Mouse (Mus musculus) Patski (cell line): ENCODE data around the gene Dolk. TPM values are rescaled to one million over a fixed set of nuclear protein-coding genes. Genes with fewer than 3 reads are reported as not detected.

Experiments used
- ATAC-seq: fragments of 100-300 bp; one replicate; pipeline ENCODE4 v1.8.0; 2021
- CTCF ChIA-PET: fragments of 350-600 bp; sonication (Branson Sonifier 250); formaldehyde crosslinking; loops from one replicate; lab custom pipeline; 2022; ENCODE audit warnings: inconsistent platforms; lab: Charles Lee
- POLR2A ChIA-PET: fragments of 350-600 bp; sonication (Branson Sonifier 250); formaldehyde crosslinking; loops from one replicate; lab custom pipeline; 2022; ENCODE audit warnings: antibody characterized with exemption, inconsistent platforms; lab: Charles Lee
- DNase-seq: peaks from one replicate; pipeline ENCODE4 v3.0.0-alpha.2; 2011; ENCODE audit warnings: low read depth, low spot score
- H3K27me3 ChIP-seq: fragments of 371-371 bp; one replicate; pipeline ENCODE4 v1.5.1; 2021
- CTCF ChIP-seq: fragments of 100-300 bp; IDR thresholded peaks from one replicate; pipeline ENCODE4 v1.5.1; 2021
- in situ Hi-C: fragments of 300-500 bp; cut with MboI; formaldehyde crosslinking; loops from 3 replicates; pipeline ENCODE4 v1.11.1; 2018; ENCODE audit warnings: low pct_unique_long_range_greater_than_20kb, mixed read lengths
- polyA plus RNA-seq: library from polyadenylated mRNA; unstranded; gene quantifications from one replicate; pipeline ENCODE4 v1.2.3, GENCODE M21; 2021

Dolk gene
- polyA plus RNA-seq, 1 experiment from 2014 or later: 24.0 TPM

- ATAC-seq: no peak
- TF ChIP-seq CTCF: no peak
- ChIA-PET CTCF (no interaction called here), POLR2A (no interaction called here)
- no peaks in the 10 kb centered on the region for H3K27me3 ChIP-seq
- no peak for DNase-seq
- in situ Hi-C loops: no loop called here
Measured at GRCm38 (mm10) chr2:30252521-30252920, 33.6 kb downstream of the Dolk start.

- CTCF ChIA-PET: no interaction called here
- no peak for DNase-seq
- H3K27me3 ChIP-seq: no peaks in the 10 kb centered on the region
- in situ Hi-C loops: no loop called here
- POLR2A ChIA-PET: no interaction called here
- no peak for TF ChIP-seq CTCF
- ATAC-seq: no peak
Measured at GRCm38 (mm10) chr2:30251417-30252104, 34.6 kb downstream of the Dolk start.

- H3K27me3 ChIP-seq: no peaks in the 10 kb centered on the region
- DNase-seq: no peak
- in situ Hi-C loops: no loop called here
- no peak for TF ChIP-seq CTCF
- ChIA-PET POLR2A (interaction anchor here (0.6 to 1.3 kb wide), 2 partner anchors 12 to 36 kb away, joined by 3 to 4 read pairs; partner anchors contain the start of gene Lrrc8a), CTCF (no interaction called here)
- ATAC-seq: no peak
Measured at GRCm38 (mm10) chr2:30250166-30251128, 35.7 kb downstream of the Dolk start.

DNA sequence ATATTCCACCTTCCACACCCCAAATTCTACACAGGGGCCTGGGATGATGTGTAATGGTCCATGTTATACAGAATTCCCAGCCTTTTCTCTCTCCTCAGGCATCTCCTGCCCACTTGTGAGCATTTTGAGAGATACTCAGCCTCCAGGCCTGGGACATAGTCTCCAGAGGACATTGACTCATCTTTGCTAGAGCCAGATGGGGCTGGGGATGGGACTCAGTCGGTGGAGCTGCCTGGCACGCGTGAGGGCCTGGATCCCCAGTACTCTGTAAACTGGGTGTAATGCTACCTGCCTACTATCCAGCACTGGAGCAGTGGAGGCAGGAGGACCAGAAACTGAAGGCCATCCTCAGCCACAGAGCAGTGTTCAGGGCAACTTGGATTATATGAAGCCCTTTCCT lies 37.0 kb downstream of the Dolk start:
- no peak for ATAC-seq
- CTCF ChIA-PET: no interaction called here

DNA sequence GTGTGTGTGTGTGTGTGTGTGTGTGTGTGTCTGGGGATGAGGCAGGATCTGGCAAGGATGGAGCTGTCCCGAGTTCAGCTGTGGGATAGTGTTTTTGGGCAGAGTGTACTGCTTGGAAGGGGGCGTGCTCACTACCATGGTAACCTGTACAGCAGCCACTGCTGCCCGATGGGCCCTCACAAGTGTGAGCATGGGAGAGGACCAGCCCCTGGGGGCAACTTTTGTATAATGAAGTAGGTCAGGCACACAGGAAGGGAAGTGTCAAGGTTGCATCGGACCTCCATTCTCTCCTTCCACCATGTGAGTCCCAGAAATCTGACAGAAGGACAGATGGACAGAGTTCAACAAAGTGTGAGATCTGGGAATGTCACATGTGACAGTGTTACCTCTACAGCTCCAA lies 38.5 kb downstream of the Dolk start:
- ChIA-PET POLR2A (no interaction called here), CTCF (no interaction called here)
- TF ChIP-seq CTCF: no peak
- in situ Hi-C loops: no loop called here
- H3K27me3 ChIP-seq: no peaks in the 10 kb centered on the region
- DNase-seq (no peak), ATAC-seq (no peak)

More for the DNA sequence above, 37.0 kb downstream of the Dolk start:
- POLR2A ChIA-PET: interaction anchor here (0.6 kb wide), 1 partner anchor 23 kb away, joined by 4 read pairs; no protein-coding TSS in a partner anchor
- no peak for DNase-seq
- in situ Hi-C loops: no loop called here
- no peaks in the 10 kb centered on the region for H3K27me3 ChIP-seq
- no peak for TF ChIP-seq CTCF

GRCm38 (mm10) chr2:30247036-30247435 lies 39.1 kb downstream of the Dolk start:
- in situ Hi-C loops: no loop called here
- TF ChIP-seq CTCF: no peak
- POLR2A ChIA-PET: no interaction called here
- no peaks in the 10 kb centered on the region for H3K27me3 ChIP-seq
- DNase-seq (no peak), ATAC-seq (no peak)
- CTCF ChIA-PET: no interaction called here

- in situ Hi-C loops: no loop called here
- ATAC-seq (no peak), DNase-seq (no peak)
- TF ChIP-seq CTCF: no peak
- no peaks in the 10 kb centered on the region for H3K27me3 ChIP-seq
- ChIA-PET POLR2A (no interaction called here), CTCF (no interaction called here)
Measured at GRCm38 (mm10) chr2:30244595-30245178, 41.4 kb downstream of the Dolk start.

DNA sequence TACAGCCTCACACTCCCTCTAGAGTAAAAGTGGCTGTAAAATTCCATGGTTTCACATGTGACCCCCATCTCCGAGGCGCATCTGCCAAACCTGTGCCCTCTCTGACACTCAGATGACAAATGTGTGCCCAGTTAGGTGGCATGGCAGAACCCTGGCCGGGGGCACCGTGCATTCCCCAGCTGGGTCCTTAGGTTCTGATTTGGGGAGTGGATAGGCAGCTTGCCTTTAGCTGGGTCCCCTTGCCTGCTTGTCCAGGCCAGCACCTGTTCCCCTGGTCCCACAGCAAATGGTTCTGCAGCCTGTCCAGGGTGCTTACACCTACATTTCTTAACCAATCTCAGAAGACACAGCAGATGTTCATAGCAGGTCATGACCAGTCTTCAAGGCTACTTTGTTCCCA lies 42.7 kb downstream of the Dolk start:
- CTCF ChIA-PET: no interaction called here
- H3K27me3 ChIP-seq: no peaks in the 10 kb centered on the region
- ATAC-seq: no peak
- POLR2A ChIA-PET: no interaction called here
- in situ Hi-C loops: no loop called here
- no peak for TF ChIP-seq CTCF
- no peak for DNase-seq

DNA sequence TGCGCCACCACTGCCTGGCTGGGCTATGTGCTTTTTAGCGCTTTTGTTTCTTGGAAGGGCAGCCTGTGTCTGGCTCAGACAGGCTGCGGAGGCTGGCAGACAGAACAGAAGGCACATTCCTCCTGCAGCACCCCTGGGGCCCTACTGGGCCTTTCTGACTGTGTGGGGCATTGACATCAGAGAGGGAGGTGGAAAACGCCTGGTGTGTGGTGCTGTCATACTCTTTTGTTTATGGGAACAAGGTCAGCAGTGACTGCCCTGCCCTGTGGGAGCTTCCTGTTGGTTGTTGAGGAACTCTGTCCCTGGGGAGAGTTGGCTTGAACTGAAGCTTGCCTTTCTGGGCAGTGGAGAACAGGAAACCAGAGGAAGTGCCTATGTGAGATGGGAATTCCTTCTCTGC lies 43.6 kb downstream of the Dolk start:
- no peak for TF ChIP-seq CTCF
- H3K27me3 ChIP-seq: no peaks in the 10 kb centered on the region
- CTCF ChIA-PET: interaction anchor here (1.3 kb wide), 1 partner anchor 14 kb away, joined by 4 read pairs; no protein-coding TSS in a partner anchor
- POLR2A ChIA-PET: interaction anchor here (1.5 kb wide), 1 partner anchor 27 kb away, joined by 3 read pairs; no protein-coding TSS in a partner anchor
- ATAC-seq: peak; percentile 41
- no peak for DNase-seq
- in situ Hi-C loops: no loop called here

DNA sequence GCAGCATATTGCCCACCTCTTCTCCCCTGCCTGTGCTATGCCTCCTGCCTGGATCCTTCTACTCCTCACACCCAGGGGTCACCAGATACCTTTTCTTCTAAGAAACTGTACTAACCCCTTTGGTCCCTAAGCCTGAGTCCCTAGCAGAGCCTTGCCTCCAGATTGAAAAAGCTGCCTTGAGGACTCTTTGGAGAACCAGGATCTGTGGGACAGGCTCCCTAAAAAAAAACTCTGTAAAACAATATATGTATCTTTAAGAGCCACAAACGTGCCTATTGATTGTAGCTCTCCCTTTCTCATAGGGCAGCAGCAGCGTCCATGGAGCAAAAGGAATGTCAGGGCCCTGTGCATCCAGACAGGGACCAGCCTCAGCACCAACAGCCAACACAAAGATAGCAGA lies 45.9 kb downstream of the Dolk start, which contains the start of gene Gm28035:
Gene Gm28035 (plus strand): TSS at position 301 of the 400 bp plus-strand sequence.
- ChIA-PET POLR2A (interaction anchor here (1.2 kb wide), 1 partner anchor 33 kb away, joined by 3 read pairs; no protein-coding TSS in a partner anchor), CTCF (interaction anchor here (0.9 kb wide), 1 partner anchor 16 kb away, joined by 3 read pairs; no protein-coding TSS in a partner anchor)
- H3K27me3 ChIP-seq: no peaks in the 10 kb centered on the region
- ATAC-seq: no peak
- DNase-seq: no peak
- no peak for TF ChIP-seq CTCF
- in situ Hi-C loops: no loop called here
